Mouse (Mus musculus): Measurements from ENCODE around the gene Tmem202. TPM values are rescaled to one million over a fixed set of nuclear protein-coding genes. Genes with fewer than 3 reads are reported as not detected.

The Tmem202 gene
- polyA plus RNA-seq, 1 experiment from 2014 or later, result not detected

DNA sequence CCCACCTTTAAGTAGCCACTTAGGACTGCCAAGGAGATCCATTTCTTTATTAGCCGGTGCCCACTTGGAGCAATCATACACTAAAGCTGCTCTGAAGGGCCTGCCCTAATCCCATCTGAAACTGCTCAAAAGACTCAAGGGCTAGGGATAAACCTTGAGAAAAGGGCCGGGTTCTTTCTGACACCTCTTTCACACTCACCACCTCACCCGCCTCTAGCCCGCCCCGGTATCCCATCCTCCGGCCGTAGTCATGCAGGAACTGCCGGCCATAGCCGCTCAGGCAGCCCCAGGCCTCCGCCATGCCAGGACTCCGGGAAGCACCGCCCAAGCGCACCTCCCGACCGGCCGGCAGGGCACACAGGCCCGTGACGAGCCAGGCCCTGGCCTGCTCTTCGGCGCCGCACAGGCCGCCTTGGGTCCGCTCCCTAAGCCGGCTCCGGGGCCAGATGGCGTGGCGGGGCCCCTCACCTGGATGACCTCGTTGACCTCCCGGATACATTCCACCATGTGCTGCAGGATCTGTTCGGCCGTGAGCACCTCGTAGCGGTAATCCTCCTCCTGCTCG lies 54.1 kb downstream of the Tmem202 start:
- no peaks in the 10 kb centered on the region for H3K36me3 ChIP-seq
- H3K4me3 ChIP-seq, result peak overlapping the region; percentile 98
- H3K9ac ChIP-seq, result peak overlapping the region; percentile 100
- under 1% methylated on average over 34 of the region's 34 CpGs for WGBS
- H3K9me3 ChIP-seq (replicated peaks), result no peaks in the 10 kb centered on the region
- peaks cover 13% of the 10 kb centered on the region for H3K4me1 ChIP-seq
- peak; percentile 44 for ATAC-seq (ENCODE audit: low FRiP score)
- peak overlapping the region; percentile 100 for H3K27ac ChIP-seq
- peak overlapping the region; percentile 94 for H3K4me2 ChIP-seq (replicated peaks)
- no peaks in the 10 kb centered on the region for H3K27me3 ChIP-seq

DNA sequence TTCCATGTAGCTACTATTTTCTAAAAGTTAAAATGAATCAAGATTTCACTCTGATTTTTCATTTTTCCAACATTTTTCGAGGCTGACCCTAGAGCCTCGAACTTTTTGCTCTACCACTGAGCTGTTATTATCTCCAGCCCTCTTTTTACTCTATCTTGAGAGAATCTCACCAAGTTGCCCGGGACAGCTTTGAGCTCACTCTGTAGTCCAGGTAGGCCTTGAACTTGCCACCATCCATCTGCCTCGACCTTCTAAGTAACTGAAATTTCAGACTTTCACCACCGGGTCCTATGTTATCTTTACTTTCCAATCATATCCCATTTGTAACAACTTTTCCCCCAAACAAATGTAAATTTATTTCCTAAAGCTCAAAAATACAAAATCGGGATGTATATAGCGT lies 54.9 kb downstream of the Tmem202 start:
- no peak for ATAC-seq (ENCODE audit: low FRiP score)
- no peaks in the 10 kb centered on the region for H3K9me3 ChIP-seq (replicated peaks)
- H3K9ac ChIP-seq, result peak overlapping the region; percentile 100
- peak overlapping the region; percentile 94 for H3K4me2 ChIP-seq (replicated peaks)
- no peak overlapping the region for H3K27ac ChIP-seq
- peaks cover 16% of the 10 kb centered on the region for H3K4me1 ChIP-seq
- no peaks in the 10 kb centered on the region for H3K36me3 ChIP-seq
- WGBS, result 17% methylated on average over 7 of the region's 7 CpGs
- no peaks in the 10 kb centered on the region for H3K27me3 ChIP-seq
- H3K4me3 ChIP-seq, result peak overlapping the region; percentile 98

DNA sequence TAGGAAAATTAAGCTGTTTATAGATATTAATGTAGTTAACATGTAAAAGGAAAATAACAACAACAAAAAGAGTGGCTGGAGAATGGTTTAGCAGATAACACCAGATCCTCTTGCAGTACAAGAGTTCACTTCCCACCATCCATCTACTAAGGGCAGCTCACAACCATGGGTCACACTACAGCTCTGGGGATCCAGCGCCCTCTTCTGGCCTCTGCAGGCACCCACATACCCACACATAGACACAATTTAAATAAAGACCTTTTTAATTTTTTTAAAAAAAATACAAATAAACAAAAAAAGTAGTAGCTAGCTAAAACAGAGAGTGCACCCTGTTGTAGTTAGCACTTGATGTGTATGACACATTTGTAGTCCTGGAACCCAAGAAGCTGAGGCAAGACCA lies 57.2 kb downstream of the Tmem202 start:
- Histone ChIP-seq H3K4me2 (replicated peaks) (no peak overlapping the region), H3K27ac (no peak overlapping the region), H3K4me1 (peaks cover 20% of the 10 kb centered on the region), H3K9me3 (replicated peaks) (no peaks in the 10 kb centered on the region), H3K27me3 (no peaks in the 10 kb centered on the region), H3K4me3 (no peak overlapping the region), H3K9ac (no peak overlapping the region), H3K36me3 (no peaks in the 10 kb centered on the region)
- no peak for ATAC-seq (ENCODE audit: low FRiP score)
- WGBS, result 24% methylated on average over 1 of the region's 1 CpGs

DNA sequence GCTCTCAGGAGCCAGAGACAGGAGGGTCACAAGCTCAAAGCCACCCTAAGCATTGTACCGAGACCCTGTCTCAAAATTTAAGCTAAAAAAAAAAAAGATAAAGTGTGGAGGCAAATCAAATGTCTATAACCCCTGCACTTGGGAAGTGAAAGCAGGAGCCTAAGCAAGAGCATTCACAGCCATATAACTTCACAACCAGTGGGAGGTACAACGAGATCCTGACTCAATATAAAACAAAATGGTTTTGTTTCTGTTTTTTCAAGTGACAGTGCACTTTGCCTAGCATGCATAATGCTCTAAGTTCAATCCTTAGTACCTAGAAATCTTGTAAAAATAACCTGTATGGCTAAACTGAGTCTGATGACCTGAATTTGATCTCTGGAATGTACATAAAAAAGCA lies 63.0 kb downstream of the Tmem202 start:
- Histone ChIP-seq H3K4me2 (replicated peaks) (no peak overlapping the region), H3K27ac (no peak overlapping the region), H3K9me3 (replicated peaks) (no peaks in the 10 kb centered on the region), H3K36me3 (peaks cover 4% of the 10 kb centered on the region; the same call in 1 of the 2 replicates), H3K9ac (no peak overlapping the region), H3K4me1 (peaks cover 9% of the 10 kb centered on the region; the same call in 1 of the 2 replicates), H3K4me3 (no peak overlapping the region), H3K27me3 (no peaks in the 10 kb centered on the region)
- no peak for ATAC-seq (ENCODE audit: low FRiP score)
- 91% methylated on average over 2 of the region's 2 CpGs for WGBS

DNA sequence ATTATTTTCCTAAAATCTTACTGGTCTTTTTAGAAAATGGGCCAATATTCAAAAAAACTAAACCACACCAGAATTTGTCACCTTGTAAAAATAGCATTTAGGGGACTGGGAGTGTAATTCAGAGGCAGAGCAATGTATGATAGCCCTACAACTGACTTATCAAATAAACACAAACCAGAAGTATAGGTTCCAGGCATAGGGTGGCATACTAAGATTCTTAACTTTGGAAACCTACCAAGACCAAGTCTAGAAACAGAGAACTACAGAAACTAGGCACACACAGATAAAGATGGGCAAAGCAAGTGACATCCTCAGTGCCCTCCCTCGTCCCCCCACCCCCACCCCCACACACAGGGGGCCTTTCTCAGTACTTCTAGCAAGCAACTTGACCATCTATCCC lies 64.8 kb downstream of the Tmem202 start:
- Histone ChIP-seq H3K4me2 (replicated peaks) (no peak overlapping the region), H3K4me1 (peaks cover 7% of the 10 kb centered on the region; the same call in 1 of the 2 replicates), H3K27ac (no peak overlapping the region), H3K9me3 (replicated peaks) (no peaks in the 10 kb centered on the region), H3K4me3 (no peak overlapping the region), H3K9ac (no peak overlapping the region), H3K36me3 (peaks cover 4% of the 10 kb centered on the region; the same call in 1 of the 2 replicates), H3K27me3 (no peaks in the 10 kb centered on the region)
- no peak for ATAC-seq (ENCODE audit: low FRiP score)
- WGBS, result 95% methylated on average over 1 of the region's 1 CpGs

DNA sequence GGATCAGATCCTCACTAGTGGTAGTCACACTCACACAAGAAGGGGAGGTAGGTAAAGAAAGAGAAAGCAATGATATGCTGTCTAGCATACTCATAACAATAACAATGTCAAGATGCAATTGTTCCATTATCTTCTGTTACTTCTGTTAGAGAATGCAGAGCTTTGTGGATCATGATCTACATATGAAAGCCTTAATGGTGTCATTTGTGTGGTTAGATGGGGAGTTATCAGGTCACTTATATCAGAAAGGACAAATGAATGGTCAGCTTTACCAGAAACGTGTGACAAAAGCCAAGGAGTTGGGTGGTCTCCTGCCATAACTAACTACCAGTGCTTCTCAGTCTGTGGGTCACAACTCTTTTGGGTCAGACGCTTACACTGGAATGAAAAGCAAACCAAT lies 66.5 kb downstream of the Tmem202 start:
- Histone ChIP-seq H3K9me3 (replicated peaks) (no peaks in the 10 kb centered on the region), H3K27me3 (no peaks in the 10 kb centered on the region), H3K27ac (no peak overlapping the region), H3K36me3 (peaks cover 4% of the 10 kb centered on the region; the same call in 1 of the 2 replicates), H3K9ac (no peak overlapping the region), H3K4me3 (no peak overlapping the region), H3K4me1 (peaks cover 4% of the 10 kb centered on the region; the same call in 1 of the 2 replicates), H3K4me2 (replicated peaks) (no peak overlapping the region)
- 71% methylated on average over 2 of the region's 2 CpGs for WGBS
- ATAC-seq (ENCODE audit: low FRiP score), result no peak

DNA sequence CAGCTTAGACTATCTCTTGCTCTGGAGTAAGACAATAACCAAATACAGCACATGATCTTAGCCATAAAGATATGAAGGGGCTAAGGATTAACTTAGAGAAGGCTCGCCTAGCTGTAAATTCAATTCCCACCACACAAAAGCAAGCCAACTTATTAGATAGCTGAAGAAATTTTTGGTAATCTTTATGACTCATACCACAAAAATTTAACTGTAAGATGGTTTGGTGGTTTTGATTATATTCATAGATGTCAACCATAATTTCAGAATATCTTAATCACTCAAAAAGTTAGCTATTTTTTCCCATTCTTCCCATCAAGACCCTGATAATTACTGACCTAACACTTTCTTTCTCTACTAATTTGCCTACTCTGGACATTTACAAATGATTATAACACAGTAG lies 70.2 kb downstream of the Tmem202 start:
- WGBS, result 90% methylated on average over 1 of the region's 1 CpGs
- no peak overlapping the region for H3K27ac ChIP-seq
- H3K9me3 ChIP-seq (replicated peaks), result no peaks in the 10 kb centered on the region
- H3K27me3 ChIP-seq, result no peaks in the 10 kb centered on the region
- no peak overlapping the region for H3K9ac ChIP-seq
- H3K4me1 ChIP-seq, result no peaks in the 10 kb centered on the region
- ATAC-seq (ENCODE audit: low FRiP score), result no peak
- H3K4me2 ChIP-seq (replicated peaks), result no peak overlapping the region
- no peak overlapping the region for H3K4me3 ChIP-seq
- H3K36me3 ChIP-seq, result peaks cover 4% of the 10 kb centered on the region; the same call in 1 of the 2 replicates

Other genes starting within 250 kb of the Tmem202 start
- gene Adpgk, start 248.3 kb downstream of the Tmem202 start, polyA plus RNA-seq (2016; fragmentation: Nextera tagmentation; extraction: Ambion mirVana), result 35.3 and 38.0 TPM in 2 replicates
- gene Bbs4, start 186.3 kb downstream of the Tmem202 start, polyA plus RNA-seq (2016; fragmentation: Nextera tagmentation; extraction: Ambion mirVana), result 25.4 and 29.5 TPM in 2 replicates
- gene Arih1, start 53.2 kb downstream of the Tmem202 start, polyA plus RNA-seq (2016; fragmentation: Nextera tagmentation; extraction: Ambion mirVana), result 24.1 and 25.6 TPM in 2 replicates
- gene Hexa, start 307 bp downstream of the Tmem202 start, polyA plus RNA-seq (2016; fragmentation: Nextera tagmentation; extraction: Ambion mirVana), result 54.6 and 60.6 TPM in 2 replicates
- 20.7 and 21.5 TPM in 2 replicates for gene Celf6, start 38.1 kb upstream of the Tmem202 start, polyA plus RNA-seq (2016; fragmentation: Nextera tagmentation; extraction: Ambion mirVana)
- gene Parp6, start 77.4 kb upstream of the Tmem202 start, polyA plus RNA-seq (2016; fragmentation: Nextera tagmentation; extraction: Ambion mirVana), result 127 TPM in 2 replicates
- gene Pkm, start 116.5 kb upstream of the Tmem202 start, polyA plus RNA-seq (2016; fragmentation: Nextera tagmentation; extraction: Ambion mirVana), result 1,402 and 1,486 TPM in 2 replicates
- gene Gramd2, start 140.3 kb upstream of the Tmem202 start, polyA plus RNA-seq (2016; fragmentation: Nextera tagmentation; extraction: Ambion mirVana), result 0.46 and 0.83 TPM in 2 replicates
- gene Senp8, start 210.9 kb upstream of the Tmem202 start, polyA plus RNA-seq (2016; fragmentation: Nextera tagmentation; extraction: Ambion mirVana), result 14.8 and 16.1 TPM in 2 replicates
- gene Myo9a, start 211.0 kb upstream of the Tmem202 start, polyA plus RNA-seq (2016; fragmentation: Nextera tagmentation; extraction: Ambion mirVana), result 23.5 and 26.2 TPM in 2 replicates

All from hindbrain, embryonic 12.5 days (tissue).